Mouse (Mus musculus) small intestine, adult 2 months (tissue): ENCODE measurements around the gene Rab27a. TPM values are rescaled to one million over a fixed set of nuclear protein-coding genes. Genes with fewer than 3 reads are reported as not detected.

Experiments used
- H3K27ac ChIP-seq: fragments of 200-500 bp; 2 replicates; pipeline ENCODE4 v1.5.1; 2012; ENCODE audit warnings: low read depth, low read length, control low read depth, inconsistent platforms; ENCODE audit not compliant: insufficient read depth
- H3K27me3 ChIP-seq: fragments of 200-500 bp; 2 replicates; pipeline ENCODE4 v1.6.1; 2012; ENCODE audit warnings: mild to moderate bottlenecking, moderate library complexity, low read length, inconsistent platforms; ENCODE audit not compliant: control insufficient read depth, insufficient read depth
- H3K36me3 ChIP-seq: fragments of 200-500 bp; 2 replicates; pipeline ENCODE4 v1.6.1; 2012; ENCODE audit warnings: mild to moderate bottlenecking, low read length, control low read depth, inconsistent platforms; ENCODE audit not compliant: control insufficient read depth, insufficient read depth
- H3K4me1 ChIP-seq: fragments of 200-500 bp; 2 replicates; pipeline ENCODE4 v1.6.1; 2012; ENCODE audit warnings: low read length, inconsistent platforms, mixed read lengths; ENCODE audit not compliant: control insufficient read depth, insufficient read depth, insufficient read length
- H3K4me3 ChIP-seq: fragments of 200-500 bp; 2 replicates; pipeline ENCODE4 v1.5.1; 2012; ENCODE audit warnings: low read depth, mild to moderate bottlenecking, control low read depth, inconsistent platforms, low read length, moderate library complexity
- CTCF ChIP-seq: fragments of 200-500 bp; IDR thresholded peaks from 2 replicates; pipeline ENCODE4 v1.5.1; 2012; ENCODE audit warnings: low read depth, mild to moderate bottlenecking, control low read depth, inconsistent platforms, low read length, moderate library complexity, mixed read lengths; ENCODE audit not compliant: insufficient replicate concordance, insufficient read length; ENCODE audit errors: extremely low read depth
- POLR2A ChIP-seq: fragments of 200-500 bp; IDR thresholded peaks from 2 replicates; pipeline ENCODE4 v1.6.1; 2012; ENCODE audit warnings: low read depth, mild to moderate bottlenecking, control low read depth, inconsistent platforms, low read length, moderate library complexity
- WGBS: fragments of 180-500 bp; shearing (Covaris S2); methylation state at CpG from one replicate; pipeline ENCODE4 v1.1.7; 2018; 5-methylcytosine and 5-hydroxymethylcytosine counted together
- polyA plus RNA-seq: library from polyadenylated mRNA; depleted of rRNA; stranded (reverse); fragments of >200 nt; gene quantifications from 2 replicates; pipeline ENCODE4 v1.2.3, GENCODE M21; 2012

Rab27a gene
- polyA plus RNA-seq, 1 experiment = 6.5 TPM

GRCm38 (mm10) chr9:73079801-73080325 is 35.2 kb downstream of the Rab27a start:
- Histone ChIP-seq H3K27me3 (no peaks in the 10 kb centered on the region), H3K27ac (no peak overlapping the region), H3K4me3 (no peak overlapping the region), H3K36me3 (no peaks in the 10 kb centered on the region), H3K4me1 (no peaks in the 10 kb centered on the region)
- 82% methylated on average over 7 of the region's 7 CpGs for WGBS
- TF ChIP-seq POLR2A (no peak), CTCF (no peak)

- H3K27me3 ChIP-seq = no peaks in the 10 kb centered on the region
- no peak overlapping the region for H3K4me3 ChIP-seq
- TF ChIP-seq POLR2A (no peak), CTCF (no peak)
- H3K4me1 ChIP-seq = no peaks in the 10 kb centered on the region
- H3K27ac ChIP-seq = no peak overlapping the region
- no peaks in the 10 kb centered on the region for H3K36me3 ChIP-seq
- WGBS = 85% methylated on average over 8 of the region's 8 CpGs
These were observed 37.8 kb downstream of the Rab27a start for GRCm38 (mm10) chr9:73082291-73083000.

- H3K36me3 ChIP-seq = no peaks in the 10 kb centered on the region
- no peak overlapping the region for H3K4me3 ChIP-seq
- H3K27me3 ChIP-seq = no peaks in the 10 kb centered on the region
- no peaks in the 10 kb centered on the region for H3K4me1 ChIP-seq
- no peak overlapping the region for H3K27ac ChIP-seq
- TF ChIP-seq POLR2A = no peak
- TF ChIP-seq CTCF = no peak
- 69% methylated on average over 6 of the region's 6 CpGs for WGBS
These were observed 39.3 kb downstream of the Rab27a start for GRCm38 (mm10) chr9:73083956-73084355.

- no peak for TF ChIP-seq CTCF
- TF ChIP-seq POLR2A = no peak
- Histone ChIP-seq H3K27me3 (no peaks in the 10 kb centered on the region), H3K36me3 (no peaks in the 10 kb centered on the region), H3K4me1 (peaks cover 5% of the 10 kb centered on the region; the same call in 1 of the 2 replicates), H3K27ac (peak overlapping the region; percentile 4; the same call in 1 of the 2 replicates), H3K4me3 (no peak overlapping the region)
- 35% methylated on average over 6 of the region's 6 CpGs for WGBS
These were observed 41.2 kb downstream of the Rab27a start for GRCm38 (mm10) chr9:73085845-73086244.

- H3K27me3 ChIP-seq = no peaks in the 10 kb centered on the region
- no peak for TF ChIP-seq POLR2A
- no peak for TF ChIP-seq CTCF
- H3K4me1 ChIP-seq = peaks cover 5% of the 10 kb centered on the region; the same call in 1 of the 2 replicates
- WGBS = 66% methylated on average over 8 of the region's 8 CpGs
- H3K4me3 ChIP-seq = no peak overlapping the region
- no peak overlapping the region for H3K27ac ChIP-seq
- H3K36me3 ChIP-seq = no peaks in the 10 kb centered on the region
These were observed 42.5 kb downstream of the Rab27a start for GRCm38 (mm10) chr9:73087121-73087520.

- TF ChIP-seq CTCF = no peak
- no peak for TF ChIP-seq POLR2A
- WGBS = 78% methylated on average over 5 of the region's 5 CpGs
- no peaks in the 10 kb centered on the region for H3K36me3 ChIP-seq
- H3K27ac ChIP-seq = no peak overlapping the region
- H3K4me3 ChIP-seq = no peak overlapping the region
- no peaks in the 10 kb centered on the region for H3K27me3 ChIP-seq
- H3K4me1 ChIP-seq = peaks cover 5% of the 10 kb centered on the region; the same call in 1 of the 2 replicates
These were observed 42.9 kb downstream of the Rab27a start for GRCm38 (mm10) chr9:73087581-73087980.

- no peaks in the 10 kb centered on the region for H3K36me3 ChIP-seq
- H3K27ac ChIP-seq = no peak overlapping the region
- no peaks in the 10 kb centered on the region for H3K27me3 ChIP-seq
- 23% methylated on average over 16 of the region's 16 CpGs for WGBS
- H3K4me3 ChIP-seq = no peak overlapping the region
- TF ChIP-seq POLR2A (no peak), CTCF (no peak)
- H3K4me1 ChIP-seq = peaks cover 5% of the 10 kb centered on the region; the same call in 1 of the 2 replicates
These were observed 44.7 kb downstream of the Rab27a start for GRCm38 (mm10) chr9:73089222-73089920.

- no peak overlapping the region for H3K27ac ChIP-seq
- 86% methylated on average over 10 of the region's 10 CpGs for WGBS
- H3K4me1 ChIP-seq = peaks cover 7% of the 10 kb centered on the region; the same call in 1 of the 2 replicates
- H3K36me3 ChIP-seq = no peaks in the 10 kb centered on the region
- H3K4me3 ChIP-seq = no peak overlapping the region
- no peak for TF ChIP-seq POLR2A
- TF ChIP-seq CTCF = no peak
- no peaks in the 10 kb centered on the region for H3K27me3 ChIP-seq
These were observed 45.5 kb downstream of the Rab27a start for GRCm38 (mm10) chr9:73090121-73090520.
